Mouse (Mus musculus): Measurements from ENCODE around the gene Dusp21. TPM values are rescaled to one million over a fixed set of nuclear protein-coding genes. Genes with fewer than 3 reads are reported as not detected.

Gene Dusp21
- polyA plus RNA-seq, 1 experiment from 2014 or later = not detected

GRCm38 (mm10) chrX:18168940-18169339 lies 23.3 kb downstream of the Dusp21 start:
- Histone ChIP-seq H3K4me2 (ENCODE audit: low read depth, low read length) (no peak overlapping the region), H3K36me3 (ENCODE audit: control insufficient read depth, insufficient read depth, low read length) (no peaks in the 10 kb centered on the region), H3K9ac (ENCODE audit: low read depth, low read length) (no peak overlapping the region), H3K4me3 (ENCODE audit: low read length) (no peak overlapping the region), H3K4me1 (ENCODE audit: control insufficient read depth, insufficient read depth, low read length) (no peaks in the 10 kb centered on the region), H3K27ac (ENCODE audit: low read length) (no peak overlapping the region), H3K9me3 (ENCODE audit: control insufficient read depth, low read length) (no peaks in the 10 kb centered on the region), H3K27me3 (replicated peaks; ENCODE audit: control insufficient read depth, insufficient read depth, low read length) (no peaks in the 10 kb centered on the region)
- 100% methylated on average over 1 of the region's 1 CpGs for WGBS
- no peak for ATAC-seq

GRCm38 (mm10) chrX:18174831-18175230 lies 29.2 kb downstream of the Dusp21 start:
- Histone ChIP-seq H3K27me3 (replicated peaks; ENCODE audit: control insufficient read depth, insufficient read depth, low read length) (no peaks in the 10 kb centered on the region), H3K4me1 (ENCODE audit: control insufficient read depth, insufficient read depth, low read length) (no peaks in the 10 kb centered on the region), H3K27ac (ENCODE audit: low read length) (no peak overlapping the region), H3K4me3 (ENCODE audit: low read length) (no peak overlapping the region), H3K4me2 (ENCODE audit: low read depth, low read length) (no peak overlapping the region), H3K9ac (ENCODE audit: low read depth, low read length) (no peak overlapping the region), H3K36me3 (ENCODE audit: control insufficient read depth, insufficient read depth, low read length) (no peaks in the 10 kb centered on the region), H3K9me3 (ENCODE audit: control insufficient read depth, low read length) (no peaks in the 10 kb centered on the region)
- 26% methylated on average over 4 of the region's 4 CpGs for WGBS
- no peak for ATAC-seq

- H3K4me2 ChIP-seq (ENCODE audit: low read depth, low read length) = no peak overlapping the region
- H3K4me1 ChIP-seq (ENCODE audit: control insufficient read depth, insufficient read depth, low read length) = no peaks in the 10 kb centered on the region
- ATAC-seq = no peak
- H3K27ac ChIP-seq (ENCODE audit: low read length) = no peak overlapping the region
- H3K9ac ChIP-seq (ENCODE audit: low read depth, low read length) = no peak overlapping the region
- no peaks in the 10 kb centered on the region for H3K9me3 ChIP-seq (ENCODE audit: control insufficient read depth, low read length)
- no peaks in the 10 kb centered on the region for H3K36me3 ChIP-seq (ENCODE audit: control insufficient read depth, insufficient read depth, low read length)
- no peak overlapping the region for H3K4me3 ChIP-seq (ENCODE audit: low read length)
- WGBS = 80% methylated on average over 4 of the region's 4 CpGs
- H3K27me3 ChIP-seq (replicated peaks; ENCODE audit: control insufficient read depth, insufficient read depth, low read length) = no peaks in the 10 kb centered on the region
These were observed 32.1 kb downstream of the Dusp21 start for GRCm38 (mm10) chrX:18177803-18178202.

- no peaks in the 10 kb centered on the region for H3K9me3 ChIP-seq (ENCODE audit: control insufficient read depth, low read length)
- H3K9ac ChIP-seq (ENCODE audit: low read depth, low read length) = no peak overlapping the region
- H3K4me3 ChIP-seq (ENCODE audit: low read length) = no peak overlapping the region
- WGBS = 79% methylated on average over 1 of the region's 1 CpGs
- H3K36me3 ChIP-seq (ENCODE audit: control insufficient read depth, insufficient read depth, low read length) = no peaks in the 10 kb centered on the region
- no peak for ATAC-seq
- no peak overlapping the region for H3K4me2 ChIP-seq (ENCODE audit: low read depth, low read length)
- H3K4me1 ChIP-seq (ENCODE audit: control insufficient read depth, insufficient read depth, low read length) = no peaks in the 10 kb centered on the region
- H3K27me3 ChIP-seq (replicated peaks; ENCODE audit: control insufficient read depth, insufficient read depth, low read length) = no peaks in the 10 kb centered on the region
- H3K27ac ChIP-seq (ENCODE audit: low read length) = no peak overlapping the region
These were observed 33.8 kb downstream of the Dusp21 start for GRCm38 (mm10) chrX:18179492-18179891.

- Histone ChIP-seq H3K4me2 (ENCODE audit: low read depth, low read length) (no peak overlapping the region), H3K4me1 (ENCODE audit: control insufficient read depth, insufficient read depth, low read length) (no peaks in the 10 kb centered on the region), H3K4me3 (ENCODE audit: low read length) (no peak overlapping the region), H3K27ac (ENCODE audit: low read length) (no peak overlapping the region), H3K36me3 (ENCODE audit: control insufficient read depth, insufficient read depth, low read length) (no peaks in the 10 kb centered on the region), H3K9ac (ENCODE audit: low read depth, low read length) (no peak overlapping the region), H3K9me3 (ENCODE audit: control insufficient read depth, low read length) (no peaks in the 10 kb centered on the region), H3K27me3 (replicated peaks; ENCODE audit: control insufficient read depth, insufficient read depth, low read length) (no peaks in the 10 kb centered on the region)
- ATAC-seq = no peak
These were observed 41.5 kb downstream of the Dusp21 start for GRCm38 (mm10) chrX:18187203-18187602.

- Histone ChIP-seq H3K9me3 (ENCODE audit: control insufficient read depth, low read length) (no peaks in the 10 kb centered on the region), H3K27me3 (replicated peaks; ENCODE audit: control insufficient read depth, insufficient read depth, low read length) (no peaks in the 10 kb centered on the region), H3K36me3 (ENCODE audit: control insufficient read depth, insufficient read depth, low read length) (no peaks in the 10 kb centered on the region), H3K4me2 (ENCODE audit: low read depth, low read length) (no peak overlapping the region), H3K4me1 (ENCODE audit: control insufficient read depth, insufficient read depth, low read length) (no peaks in the 10 kb centered on the region), H3K27ac (ENCODE audit: low read length) (no peak overlapping the region), H3K9ac (ENCODE audit: low read depth, low read length) (no peak overlapping the region), H3K4me3 (ENCODE audit: low read length) (no peak overlapping the region)
- ATAC-seq = no peak
- WGBS = 89% methylated on average over 2 of the region's 2 CpGs
These were observed 42.6 kb downstream of the Dusp21 start for GRCm38 (mm10) chrX:18188293-18188692.

Other genes starting within 250 kb of the Dusp21 start
- gene Kdm6a, start 16.7 kb downstream of the Dusp21 start, polyA plus RNA-seq (2015; fragmentation: Nextera tagmentation; extraction: Ambion mirVana) = 13.8 and 15.3 TPM in 2 replicates

Measured in intestine, embryonic 16.5 days (tissue).